Mouse (Mus musculus) c-Kit-positive CD71-positive TER-119-positive erythroid progenitor cells, embryonic 14.5 days (primary cell): ENCODE data around the gene Mog.
"Not testable (repeated sequence)": the region's sequence is repeated elsewhere in the genome, so short reads cannot be mapped to it uniquely, and the experiment has no call there.

ENCODE experiments used
- DNase-seq: peaks from one replicate; pipeline ENCODE4 v3.0.0-alpha.2; 2013; ENCODE audit warnings: low spot score

Gene Mog

GRCm38 (mm10) chr17:37045611-37046311, 22.6 kb upstream of the Mog start, which contains the start of gene Gabbr1:
Gene Gabbr1, plus strand, starts transcription at chr17:37045966.
- no peak for DNase-seq

DNA sequence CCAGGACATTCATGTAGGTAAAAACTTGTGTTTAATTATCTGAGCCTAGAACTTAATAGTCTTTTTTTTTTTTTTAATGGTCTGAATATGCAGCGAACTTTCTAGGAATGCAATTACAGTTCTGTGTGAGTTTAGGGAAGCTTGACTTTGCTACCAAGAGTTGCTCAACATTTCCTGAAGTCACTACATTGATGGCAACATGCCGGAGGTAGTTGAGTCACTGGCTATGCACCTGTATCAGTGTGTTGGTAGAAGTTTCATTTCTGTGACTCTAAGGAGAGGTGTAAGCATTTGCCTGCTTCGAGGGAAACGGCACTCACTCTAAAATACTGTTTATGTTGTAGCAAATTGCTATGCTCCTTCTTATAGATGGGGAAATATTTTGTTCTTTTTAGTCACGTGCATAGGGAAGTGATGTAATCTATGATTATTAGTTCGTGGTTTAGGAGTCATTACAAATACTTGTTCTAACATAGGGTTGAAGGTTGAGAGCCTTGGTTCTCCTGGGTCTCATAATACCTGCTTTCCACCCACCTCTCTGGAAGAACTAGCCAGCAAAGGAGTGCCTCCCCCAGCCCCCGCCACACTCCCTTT, 21.6 kb upstream of the Mog start:
- no peak for DNase-seq

DNA sequence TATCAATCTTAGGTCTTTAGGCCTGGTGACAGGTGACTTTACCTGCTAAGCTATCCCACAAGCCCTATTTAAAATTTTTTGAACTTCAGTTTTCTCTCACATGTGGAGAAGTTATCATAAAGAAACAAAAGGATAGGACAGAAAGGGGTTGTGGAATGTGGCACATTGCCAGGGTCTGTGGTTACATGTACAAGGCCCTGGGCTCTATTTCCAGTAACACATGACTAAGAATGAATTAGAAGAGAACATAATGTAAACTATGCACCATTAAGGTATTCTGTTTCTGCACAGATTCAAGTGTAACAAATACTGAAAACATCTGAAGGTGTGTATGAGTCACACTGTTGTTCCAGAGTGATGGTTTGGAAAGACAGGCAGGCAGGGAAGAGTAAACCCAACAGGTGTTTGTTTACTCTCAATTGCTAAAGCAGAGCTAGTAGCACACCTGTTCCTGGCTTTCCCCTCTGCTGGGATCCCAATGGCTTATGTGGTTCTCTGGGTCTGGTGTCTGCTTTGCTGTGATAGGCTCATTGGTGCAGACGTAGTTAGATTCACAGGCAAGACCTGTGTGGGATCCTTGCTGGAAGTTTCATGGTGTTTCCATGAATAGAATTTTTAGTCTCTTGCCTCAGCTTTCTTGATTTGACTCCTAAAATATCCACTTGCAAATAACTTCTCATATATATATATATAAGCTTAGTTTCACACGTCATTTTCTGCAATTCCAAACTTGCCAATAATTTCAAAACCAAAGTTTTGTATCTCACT, 16.1 kb upstream of the Mog start:
- DNase-seq = no peak

GRCm38 (mm10) chr17:37029162-37029561, 6.0 kb upstream of the Mog start:
- DNase-seq = no peak

- DNase-seq = peak; percentile 52
These were observed 5.5 kb upstream of the Mog start for GRCm38 (mm10) chr17:37028683-37029120.

- DNase-seq = no peak
These were observed 5.0 kb upstream of the Mog start for GRCm38 (mm10) chr17:37028212-37028611.

DNA sequence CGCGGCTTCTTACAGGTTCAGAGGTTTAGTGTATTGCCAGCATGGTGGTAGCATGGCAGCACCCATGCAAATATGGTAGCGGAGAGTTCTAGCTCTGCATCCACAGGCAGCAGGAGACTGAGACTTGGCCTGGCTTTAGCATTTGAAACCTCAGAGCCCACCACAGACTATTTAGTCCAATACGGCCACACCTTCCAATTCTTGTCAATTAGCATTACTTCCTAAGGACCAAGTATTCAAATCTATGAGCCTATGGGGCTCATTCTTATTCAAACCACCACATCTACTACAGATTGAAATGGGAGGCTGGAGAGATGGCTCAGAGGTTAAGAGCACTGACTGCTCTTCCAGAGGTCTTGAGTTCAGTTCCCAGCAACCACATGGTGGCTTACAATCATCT, 4.3 kb upstream of the Mog start:
- DNase-seq = no peak

- DNase-seq = no peak
These were observed 3.2 kb upstream of the Mog start for GRCm38 (mm10) chr17:37026425-37026824.

DNA sequence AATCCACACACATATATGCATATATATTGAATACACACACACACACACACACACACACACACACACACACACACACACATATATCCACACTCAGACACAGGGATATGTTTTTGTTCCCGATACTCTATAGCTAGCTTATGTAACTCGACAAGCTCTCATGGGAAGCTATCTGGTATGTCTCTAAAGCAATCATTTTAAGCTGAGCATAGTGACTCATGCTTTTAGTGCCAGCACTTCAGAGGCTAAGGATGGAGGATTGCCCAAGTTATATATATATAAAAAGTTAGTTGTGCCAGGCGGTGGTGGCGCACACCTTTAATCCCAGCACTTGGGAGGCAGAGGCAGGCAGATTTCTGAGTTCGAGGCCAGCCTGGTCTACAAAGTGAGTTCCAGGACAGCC, 4.0 kb downstream of the Mog start:
- DNase-seq = not testable (repeated sequence)

DNA sequence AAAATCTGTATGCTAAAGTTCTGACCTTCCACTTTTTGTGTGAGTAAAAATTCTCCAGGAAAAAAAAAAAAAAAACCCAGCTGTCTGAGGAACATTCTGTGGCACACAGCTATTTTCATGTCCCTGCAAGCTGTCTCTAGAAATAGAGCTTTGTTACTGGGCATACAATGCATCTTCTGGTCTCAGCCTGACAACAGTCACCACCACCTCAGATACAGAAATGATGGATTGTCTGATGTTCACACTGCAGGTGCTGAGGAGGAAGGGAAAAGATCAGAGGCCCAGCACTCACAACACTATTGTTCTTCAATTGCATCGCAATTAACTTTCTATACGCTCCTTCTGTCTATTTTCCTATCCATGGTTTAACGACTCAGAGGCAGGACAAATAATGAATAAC, 4.9 kb downstream of the Mog start:
- no peak for DNase-seq

DNA sequence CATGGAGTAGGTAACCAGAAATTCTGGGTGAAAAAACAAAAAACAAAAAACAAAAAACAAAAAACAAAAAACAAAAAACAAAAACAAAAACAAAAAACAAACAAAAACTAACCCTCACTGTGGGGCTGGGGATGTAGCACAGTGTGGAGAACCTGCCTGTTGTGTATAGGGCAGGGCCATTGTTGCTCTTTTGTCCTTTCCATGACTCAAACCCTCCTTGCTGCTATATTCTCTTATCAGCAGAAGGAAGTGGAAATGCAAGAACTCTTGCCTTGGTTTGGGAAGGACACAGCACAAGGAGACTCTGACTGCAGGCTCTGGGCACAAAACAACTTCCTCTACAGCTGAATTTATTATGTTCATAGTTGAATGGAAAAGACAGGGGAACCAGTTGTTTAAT, 6.9 kb downstream of the Mog start:
- no peak for DNase-seq

DNA sequence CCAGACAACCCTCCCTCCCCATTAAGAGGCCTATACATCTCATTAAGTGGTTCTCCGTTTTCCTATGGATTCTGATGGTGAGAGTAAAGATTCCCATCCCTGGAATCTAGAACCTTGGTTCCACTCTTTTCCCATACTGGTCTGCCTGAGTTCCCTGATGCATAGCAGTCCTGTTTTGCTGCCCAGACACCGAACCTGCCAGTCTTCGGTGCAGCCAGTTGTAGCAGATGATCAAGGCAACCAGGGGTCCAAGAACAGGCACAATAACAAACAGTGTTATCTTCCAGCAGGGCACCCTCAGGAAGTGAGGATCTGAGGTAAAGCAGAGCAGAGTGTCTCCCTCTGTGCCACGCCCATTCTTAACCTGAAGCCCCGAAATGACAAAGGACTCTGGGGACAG, 11.1 kb downstream of the Mog start:
- DNase-seq = no peak

GRCm38 (mm10) chr17:37011719-37012118, 11.5 kb downstream of the Mog start:
- no peak for DNase-seq

DNA sequence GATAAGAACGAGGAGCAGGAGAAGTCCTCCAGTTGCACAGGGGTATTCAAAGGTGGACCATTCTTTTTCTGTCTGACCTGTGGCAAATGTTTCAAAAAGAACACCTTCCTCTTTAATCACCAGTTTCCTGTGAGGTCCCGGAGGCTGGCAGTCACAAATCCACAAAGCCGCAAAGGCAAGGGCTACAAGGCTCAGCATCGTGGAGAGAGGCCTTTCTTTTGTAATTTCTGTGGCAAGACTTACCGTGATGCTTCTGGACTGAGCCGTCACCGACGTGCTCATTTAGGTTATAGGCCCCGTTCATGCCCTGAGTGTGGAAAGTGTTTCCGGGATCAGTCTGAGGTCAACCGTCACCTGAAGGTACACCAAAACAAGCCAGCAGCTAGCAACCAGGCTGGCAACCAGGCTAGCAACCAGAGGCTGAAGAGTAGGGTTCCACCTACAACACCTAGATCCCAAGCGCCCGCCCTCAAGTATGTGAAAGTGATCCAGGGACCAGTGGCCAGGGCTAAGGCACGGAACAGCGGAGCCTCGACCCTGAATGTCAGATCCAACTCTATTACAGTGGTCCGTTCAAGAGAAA, 13.6 kb downstream of the Mog start:
- no peak for DNase-seq

- DNase-seq = no peak
These were observed 15.0 kb downstream of the Mog start for GRCm38 (mm10) chr17:37008161-37008560.

- no peak for DNase-seq
These were observed 19.8 kb downstream of the Mog start for GRCm38 (mm10) chr17:37003366-37003765.

- DNase-seq = no peak
These were observed 20.6 kb downstream of the Mog start for GRCm38 (mm10) chr17:37002364-37003330.

DNA sequence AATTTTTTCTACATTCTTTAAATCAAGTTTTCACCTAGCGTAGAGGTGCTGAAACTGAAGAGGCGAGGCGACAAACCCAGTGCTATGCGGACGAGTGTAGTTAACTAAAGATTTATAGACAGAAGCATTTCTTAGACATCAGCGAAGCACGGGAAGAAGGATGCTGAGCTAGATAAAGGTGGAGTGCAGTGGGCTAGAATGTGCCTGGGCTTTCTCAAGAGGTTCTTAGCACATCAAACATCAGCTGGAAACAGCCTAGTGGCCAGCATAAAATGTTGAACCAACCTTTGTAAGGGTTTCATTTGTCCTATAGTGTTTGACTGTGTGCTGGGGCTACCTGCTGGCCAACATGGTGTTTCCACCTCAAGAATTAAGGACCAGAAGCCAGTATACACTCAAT, 22.3 kb downstream of the Mog start, which contains the start of gene Zfp57:
TSS of gene Zfp57 (plus strand) at position 301 of the 400 bp plus-strand sequence.
- DNase-seq = no peak

- no peak for DNase-seq
These were observed 24.7 kb downstream of the Mog start for GRCm38 (mm10) chr17:36998477-36998876.

DNA sequence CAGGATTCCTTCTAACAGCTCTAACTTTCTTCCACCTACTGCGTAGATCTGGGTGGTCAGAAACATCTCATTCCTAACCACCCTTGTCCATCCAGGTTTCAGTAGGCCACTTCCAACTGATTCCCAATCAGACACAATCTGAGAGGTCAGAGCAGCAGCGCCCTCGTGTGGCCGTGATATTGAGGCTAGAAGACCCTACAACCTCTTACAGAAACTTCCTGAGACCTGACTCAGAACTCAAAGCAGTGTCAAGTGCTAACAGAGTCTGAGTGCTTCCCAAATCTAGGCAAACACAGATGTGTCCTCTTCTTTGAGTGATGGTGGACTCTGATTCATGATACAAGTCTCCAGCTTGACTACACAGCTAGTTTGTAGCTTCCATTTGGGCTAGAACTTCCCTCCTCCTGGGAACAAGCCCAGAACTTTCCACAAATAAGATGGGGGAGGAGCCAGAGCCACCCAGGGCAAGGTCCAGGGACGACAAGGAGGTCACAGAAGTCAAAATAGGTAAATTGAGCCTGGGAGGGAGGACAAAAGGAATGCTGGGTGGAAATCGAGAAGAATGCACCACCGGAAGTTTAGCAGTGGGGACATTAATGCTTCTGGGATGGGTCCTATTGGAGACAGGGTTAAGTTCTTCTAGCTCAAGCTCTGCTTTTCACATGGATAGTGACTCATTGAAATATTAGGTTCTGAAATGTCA, 26.0 kb downstream of the Mog start:
- DNase-seq = peak; percentile 32

- no peak for DNase-seq
These were observed 27.8 kb downstream of the Mog start for GRCm38 (mm10) chr17:36995448-36995847.
